Mouse (Mus musculus) cerebellum, adult 2 months (tissue): Measurements from ENCODE around the gene Erc2.

ENCODE experiments used
- CTCF ChIP-seq: fragments of 200-500 bp; IDR thresholded peaks from 2 replicates; pipeline ENCODE4 v1.5.1; 2011; ENCODE audit warnings: low read depth, mild to moderate bottlenecking, control low read depth, low read length, moderate library complexity, borderline replicate concordance; ENCODE audit not compliant: insufficient read depth
- POLR2A ChIP-seq: fragments of 200-500 bp; IDR thresholded peaks from 2 replicates; pipeline ENCODE4 v1.6.1; 2011; ENCODE audit warnings: low read length, control low read depth, borderline replicate concordance; ENCODE audit not compliant: insufficient read depth

GRCm38 (mm10) chr14:27887488-27887887 is 265.3 kb downstream of the Erc2 start:
- no peak for TF ChIP-seq CTCF
- no peak for TF ChIP-seq POLR2A
